Mouse (Mus musculus) limb, embryonic 11.5 days (tissue): ENCODE measurements around the gene Prg4. TPM values are rescaled to one million over a fixed set of nuclear protein-coding genes. Genes with fewer than 3 reads are reported as not detected.

ENCODE experiments used
- ATAC-seq: fragments of 200-750 bp; cut with Nextera tagmentation; 2 replicates; pipeline ENCODE4 v1.8.0; 2017; ENCODE audit warnings: low read depth; ENCODE audit not compliant: insufficient number of reproducible peaks, low FRiP score, low TSS enrichment
- DNase-seq: peaks from one replicate; pipeline ENCODE4 v3.0.0-alpha.2; 2015; ENCODE audit warnings: low spot score
- H3K27ac ChIP-seq: fragments of 300-500 bp; sonication (generic); replicated peaks from 2 replicates; pipeline ENCODE4 v1.5.1; 2014; ENCODE audit warnings: low read depth, mild to moderate bottlenecking, low read length
- H3K27me3 ChIP-seq: fragments of 300-500 bp; sonication (generic); 2 replicates; pipeline ENCODE4 v1.6.1; 2014; ENCODE audit warnings: mild to moderate bottlenecking, low read length, mixed read lengths; ENCODE audit not compliant: control insufficient read depth, insufficient read depth
- H3K36me3 ChIP-seq: fragments of 300-500 bp; sonication (generic); 2 replicates; pipeline ENCODE4 v1.6.1; 2014; ENCODE audit warnings: mild to moderate bottlenecking, low read length, moderate library complexity, mixed read lengths; ENCODE audit not compliant: control insufficient read depth, insufficient read depth
- H3K4me1 ChIP-seq: fragments of 300-500 bp; sonication (generic); 2 replicates; pipeline ENCODE4 v1.6.1; 2014; ENCODE audit warnings: low read length, mixed read lengths; ENCODE audit not compliant: control insufficient read depth, insufficient read depth
- H3K4me2 ChIP-seq: fragments of 300-500 bp; sonication (generic); 2 replicates; pipeline ENCODE4 v1.6.1; 2014; ENCODE audit warnings: low read depth, mild to moderate bottlenecking, moderate library complexity; ENCODE audit not compliant: severe bottlenecking
- H3K4me3 ChIP-seq: fragments of 300-500 bp; sonication (generic); 2 replicates; pipeline ENCODE4 v1.5.1; 2014; ENCODE audit warnings: low read depth, low read length
- H3K9ac ChIP-seq: fragments of 300-500 bp; sonication (generic); 2 replicates; pipeline ENCODE4 v1.6.1; 2014; ENCODE audit warnings: mild to moderate bottlenecking, low read length
- H3K9me3 ChIP-seq: fragments of 300-500 bp; sonication (generic); 2 replicates; pipeline ENCODE4 v1.6.1; 2016; ENCODE audit warnings: low read length; ENCODE audit not compliant: control insufficient read depth
- WGBS: fragments of 180-500 bp; shearing (Covaris S2); extraction: QIAGEN DNeasy Blood & Tissue Kit; methylation state at CpG from one replicate; pipeline ENCODE4 v1.1.7; 2014; 5-methylcytosine and 5-hydroxymethylcytosine counted together
- polyA plus RNA-seq: library from polyadenylated mRNA; unstranded; fragments of >200 nt; fragmentation: Nextera tagmentation; extraction: Ambion mirVana; gene quantifications from 2 replicates; pipeline ENCODE4 v1.2.1, GENCODE M21; 2014

Prg4 gene
- polyA plus RNA-seq, 1 experiment from 2014 or later: 1.0 TPM

DNA sequence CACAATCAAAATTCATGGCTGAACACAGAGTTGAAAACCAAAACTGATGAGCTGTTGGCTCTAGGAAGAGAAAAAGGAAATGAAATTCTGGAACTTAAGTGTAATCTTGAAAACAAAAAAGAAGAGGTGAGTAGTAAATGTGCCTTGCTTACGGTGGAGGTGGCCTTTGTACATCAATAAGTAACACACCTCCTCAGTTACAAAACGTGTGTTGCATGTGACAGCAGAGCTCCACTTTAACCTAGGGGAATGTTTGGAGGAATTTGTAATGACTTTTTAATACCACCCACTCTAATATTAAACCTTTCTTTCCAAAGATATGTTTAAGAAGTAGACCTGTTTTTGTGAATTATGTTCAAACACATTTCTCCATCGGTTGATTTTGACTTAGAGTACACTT, 62.1 kb downstream of the Prg4 start:
- H3K9ac ChIP-seq: no peak overlapping the region
- H3K27me3 ChIP-seq: no peaks in the 10 kb centered on the region
- WGBS: 92% methylated on average over 3 of the region's 3 CpGs
- H3K4me2 ChIP-seq: no peak overlapping the region
- no peak for ATAC-seq
- H3K4me1 ChIP-seq: no peaks in the 10 kb centered on the region
- no peak for DNase-seq
- H3K9me3 ChIP-seq: no peaks in the 10 kb centered on the region
- no peak overlapping the region for H3K4me3 ChIP-seq
- H3K36me3 ChIP-seq: peaks cover 4% of the 10 kb centered on the region; the same call in 1 of the 2 replicates
- H3K27ac ChIP-seq: no peak overlapping the region

Other genes with a start within 250 kb of the Prg4 start
- not detected in 2 replicates for gene Pdc, start 146.7 kb downstream of the Prg4 start, polyA plus RNA-seq
- 194 and 200 TPM in 2 replicates for gene Tpr, start 73.3 kb downstream of the Prg4 start, polyA plus RNA-seq
- gene Odr4, start 73.1 kb downstream of the Prg4 start, polyA plus RNA-seq: 24.4 and 29.5 TPM in 2 replicates